Mouse (Mus musculus) midbrain, embryonic 13.5 days (tissue): ENCODE results near the gene Usp22. TPM values are rescaled to one million over a fixed set of nuclear protein-coding genes. Genes with fewer than 3 reads are reported as not detected.

Experiments
- ATAC-seq: fragments of 200-750 bp; cut with Nextera tagmentation; 2 replicates; pipeline ENCODE4 v1.8.0; 2017; ENCODE audit warnings: mild to moderate bottlenecking, moderate TSS enrichment, moderate library complexity
- H3K27ac ChIP-seq: fragments of 300-500 bp; sonication (generic); 2 replicates; pipeline ENCODE4 v1.5.1; 2015; ENCODE audit warnings: inconsistent platforms, mild to moderate bottlenecking, moderate library complexity
- H3K27me3 ChIP-seq: fragments of 300-500 bp; sonication (generic); 2 replicates; pipeline ENCODE4 v1.6.1; 2015; ENCODE audit warnings: mild to moderate bottlenecking, inconsistent platforms
- H3K36me3 ChIP-seq: fragments of 300-500 bp; sonication (generic); 2 replicates; pipeline ENCODE4 v1.6.1; 2015; ENCODE audit warnings: mild to moderate bottlenecking, inconsistent platforms
- H3K4me1 ChIP-seq: fragments of 300-500 bp; sonication (generic); replicated peaks from 2 replicates; pipeline ENCODE4 v1.6.1; 2015; ENCODE audit warnings: inconsistent platforms
- H3K4me2 ChIP-seq: fragments of 300-500 bp; sonication (generic); replicated peaks from 2 replicates; pipeline ENCODE4 v1.6.1; 2015; ENCODE audit warnings: moderate library complexity, mild to moderate bottlenecking, inconsistent platforms
- H3K4me3 ChIP-seq: fragments of 300-500 bp; sonication (generic); replicated peaks from 2 replicates; pipeline ENCODE4 v1.5.1; 2015; ENCODE audit warnings: mild to moderate bottlenecking, inconsistent platforms
- H3K9ac ChIP-seq: fragments of 300-500 bp; sonication (generic); replicated peaks from 2 replicates; pipeline ENCODE4 v1.6.1; 2015; ENCODE audit warnings: mild to moderate bottlenecking, inconsistent platforms
- H3K9me3 ChIP-seq: fragments of 300-500 bp; sonication (generic); 2 replicates; pipeline ENCODE4 v1.6.1; 2016; ENCODE audit warnings: mild to moderate bottlenecking, inconsistent platforms
- WGBS: fragments of 180-500 bp; shearing (Covaris S2); methylation state at CpG from one replicate; pipeline ENCODE4 v1.1.7; 2015; 5-methylcytosine and 5-hydroxymethylcytosine counted together
- polyA plus RNA-seq: library from polyadenylated mRNA; unstranded; fragments of >200 nt; fragmentation: Nextera tagmentation; extraction: Ambion mirVana; gene quantifications from 2 replicates; pipeline ENCODE4 v1.2.1, GENCODE M21; 2015

Gene Usp22
- polyA plus RNA-seq, 1 experiment from 2014 or later = 370 TPM

- H3K4me2 ChIP-seq = no peak overlapping the region
- no peaks in the 10 kb centered on the region for H3K27me3 ChIP-seq
- 0 out of 2 replicates have a peak, but pooled peaks cover 3% of the 10 kb centered on the region for H3K4me1 ChIP-seq
- H3K9ac ChIP-seq = no peak overlapping the region
- H3K27ac ChIP-seq = no peak overlapping the region
- H3K36me3 ChIP-seq = peaks cover 100% of the 10 kb centered on the region
- no peaks in the 10 kb centered on the region for H3K9me3 ChIP-seq
- H3K4me3 ChIP-seq = no peak overlapping the region
- 63% methylated on average over 3 of the region's 3 CpGs for WGBS
- no peak for ATAC-seq
Observed at GRCm38 (mm10) chr11:61158141-61158540, 16.7 kb downstream of the Usp22 start.

GRCm38 (mm10) chr11:61155727-61156126, 19.1 kb downstream of the Usp22 start:
- Histone ChIP-seq H3K4me2 (no peak overlapping the region), H3K36me3 (peaks cover 99% of the 10 kb centered on the region), H3K27ac (no peak overlapping the region), H3K4me3 (no peak overlapping the region), H3K27me3 (no peaks in the 10 kb centered on the region), H3K9ac (no peak overlapping the region), H3K9me3 (no peaks in the 10 kb centered on the region), H3K4me1 (0 out of 2 replicates have a peak, but pooled peaks cover 3% of the 10 kb centered on the region)
- no peak for ATAC-seq
- WGBS = 93% methylated on average over 2 of the region's 2 CpGs

- Histone ChIP-seq H3K4me1 (peaks cover 10% of the 10 kb centered on the region), H3K9me3 (no peaks in the 10 kb centered on the region), H3K36me3 (peaks cover 50% of the 10 kb centered on the region), H3K9ac (no peak overlapping the region), H3K4me2 (no peak overlapping the region), H3K27ac (no peak overlapping the region), H3K4me3 (no peak overlapping the region), H3K27me3 (peaks cover 18% of the 10 kb centered on the region)
- 77% methylated on average over 6 of the region's 6 CpGs for WGBS
- no peak for ATAC-seq
Observed at GRCm38 (mm10) chr11:61150233-61151001, 24.4 kb downstream of the Usp22 start.

DNA sequence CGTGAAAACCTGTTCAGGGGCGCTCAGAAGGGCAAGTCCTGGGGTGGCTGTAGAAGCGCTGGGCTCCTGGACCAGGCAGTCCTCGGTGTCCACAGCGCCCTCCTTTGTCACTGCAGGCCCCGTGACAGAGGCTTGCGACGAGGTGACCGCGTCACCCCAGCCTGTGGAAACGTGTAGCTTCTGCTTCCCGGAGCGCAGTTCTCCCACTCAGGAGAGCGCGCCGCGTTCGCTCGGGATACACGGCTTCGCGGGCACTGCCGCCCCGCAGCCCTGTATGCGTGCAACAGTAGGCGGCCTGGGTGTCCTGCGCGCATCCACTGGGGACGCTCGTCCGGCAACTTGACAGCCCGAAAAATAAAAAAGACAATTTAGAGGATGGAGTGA, 27.6 kb downstream of the Usp22 start:
- Histone ChIP-seq H3K36me3 (peaks cover 19% of the 10 kb centered on the region), H3K27ac (no peak overlapping the region), H3K9me3 (no peaks in the 10 kb centered on the region), H3K27me3 (peaks cover 18% of the 10 kb centered on the region), H3K4me2 (peak overlapping the region; percentile 77), H3K4me1 (peaks cover 10% of the 10 kb centered on the region), H3K9ac (peak overlapping the region; percentile 63), H3K4me3 (peak overlapping the region; percentile 43)
- 3% methylated on average over 32 of the region's 32 CpGs for WGBS
- peak; percentile 83 for ATAC-seq

DNA sequence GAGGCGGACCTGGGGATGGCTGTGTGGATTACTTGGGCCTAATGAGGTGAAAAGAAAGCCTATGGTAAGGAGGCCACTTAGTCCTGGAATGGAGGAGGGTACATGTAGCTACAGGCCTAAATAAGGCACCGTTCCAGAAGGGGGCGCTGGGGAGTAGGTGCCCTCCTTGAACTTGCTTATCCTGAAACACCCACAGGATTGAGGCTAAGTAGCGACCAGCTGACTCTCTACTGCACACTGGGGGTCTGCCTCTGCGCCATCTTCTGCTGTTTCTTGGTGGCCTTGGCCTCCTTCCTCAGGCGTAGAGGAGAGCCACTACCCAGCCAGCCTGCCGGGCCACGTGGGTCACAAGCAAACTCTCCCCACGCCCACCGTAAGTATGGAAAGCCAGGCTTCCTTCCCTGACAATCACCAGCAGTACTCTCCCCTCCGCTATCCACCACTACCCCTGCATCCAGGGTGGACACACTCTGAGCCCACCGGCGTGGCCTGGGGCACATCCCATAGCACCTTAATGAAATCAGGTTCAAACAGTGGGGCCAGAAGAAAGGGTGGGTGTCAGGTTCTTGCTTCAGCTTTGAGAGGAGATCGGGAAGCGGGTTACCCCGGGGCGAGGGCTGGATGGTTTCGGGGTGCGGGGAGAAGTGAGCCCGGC, 28.1 kb downstream of the Usp22 start:
- Histone ChIP-seq H3K27me3 (peaks cover 18% of the 10 kb centered on the region), H3K9me3 (no peaks in the 10 kb centered on the region), H3K27ac (no peak overlapping the region), H3K4me1 (peaks cover 10% of the 10 kb centered on the region), H3K4me3 (peak overlapping the region; percentile 43), H3K36me3 (peaks cover 14% of the 10 kb centered on the region), H3K9ac (peak overlapping the region; percentile 63), H3K4me2 (peak overlapping the region; percentile 77)
- 13% methylated on average over 20 of the region's 20 CpGs for WGBS
- ATAC-seq = peak; percentile 70

DNA sequence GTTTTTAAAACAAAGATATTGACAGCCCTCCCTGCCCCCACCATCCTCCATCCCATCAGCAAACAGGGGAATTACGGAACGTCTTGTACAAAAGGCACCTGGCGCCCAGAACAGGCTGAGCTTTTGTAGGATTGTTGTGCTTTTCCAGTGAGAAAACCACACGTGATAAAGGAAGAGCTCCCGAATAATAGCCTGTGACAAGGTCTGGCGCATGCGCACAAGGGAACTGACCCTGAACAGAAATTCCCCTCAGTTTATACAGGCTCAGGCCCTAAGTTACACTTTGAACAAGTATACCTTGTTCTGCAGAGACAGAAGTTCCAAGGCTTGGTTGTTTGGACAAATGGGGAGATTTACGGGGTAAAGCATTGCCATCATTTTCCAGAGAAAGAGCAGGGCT, 29.3 kb downstream of the Usp22 start:
- peaks cover 3% of the 10 kb centered on the region; the same call in 1 of the 2 replicates for H3K36me3 ChIP-seq
- H3K9me3 ChIP-seq = no peaks in the 10 kb centered on the region
- no peak overlapping the region for H3K4me2 ChIP-seq
- no peak overlapping the region for H3K27ac ChIP-seq
- H3K4me1 ChIP-seq = peaks cover 10% of the 10 kb centered on the region
- no peak overlapping the region for H3K4me3 ChIP-seq
- no peak for ATAC-seq
- H3K9ac ChIP-seq = no peak overlapping the region
- H3K27me3 ChIP-seq = peaks cover 18% of the 10 kb centered on the region
- WGBS = 52% methylated on average over 8 of the region's 8 CpGs

- H3K9ac ChIP-seq = no peak overlapping the region
- 75% methylated on average over 7 of the region's 7 CpGs for WGBS
- no peak overlapping the region for H3K4me3 ChIP-seq
- no peaks in the 10 kb centered on the region for H3K9me3 ChIP-seq
- H3K4me1 ChIP-seq = peaks cover 10% of the 10 kb centered on the region
- H3K27me3 ChIP-seq = peaks cover 18% of the 10 kb centered on the region
- no peaks in the 10 kb centered on the region for H3K36me3 ChIP-seq
- H3K4me2 ChIP-seq = no peak overlapping the region
- H3K27ac ChIP-seq = no peak overlapping the region
- ATAC-seq = no peak
Observed at GRCm38 (mm10) chr11:61143564-61144469, 31.0 kb downstream of the Usp22 start.

DNA sequence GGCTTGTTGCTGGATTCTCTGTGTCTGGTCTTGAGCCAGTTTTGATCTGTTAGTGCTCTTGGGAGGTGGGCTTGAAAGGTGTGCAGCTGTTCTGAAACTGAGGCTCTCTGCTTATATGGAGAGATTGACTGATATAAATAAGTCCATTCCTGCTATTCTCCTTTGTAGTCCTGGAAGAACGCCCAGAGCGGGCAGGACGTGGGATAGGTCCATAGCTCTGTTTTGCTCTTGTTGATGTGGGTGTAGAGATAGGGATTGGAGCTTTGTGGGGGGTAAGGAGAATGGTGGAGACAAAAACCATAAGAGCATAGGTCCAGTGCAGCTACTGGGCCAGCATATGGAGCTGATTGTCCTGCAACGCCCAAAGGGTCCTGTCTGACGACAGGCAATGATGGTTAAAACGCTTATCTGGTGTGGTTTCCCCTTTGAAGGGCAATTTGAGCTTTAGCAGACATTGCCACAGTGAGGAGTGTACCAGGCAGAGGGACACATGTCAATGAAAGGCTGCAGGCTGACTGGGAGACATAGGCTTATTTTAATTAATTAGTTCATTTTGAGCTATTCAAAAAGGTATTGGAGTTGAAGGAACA, 31.8 kb downstream of the Usp22 start:
- H3K9ac ChIP-seq = no peak overlapping the region
- no peak overlapping the region for H3K4me3 ChIP-seq
- H3K9me3 ChIP-seq = no peaks in the 10 kb centered on the region
- no peak for ATAC-seq
- no peaks in the 10 kb centered on the region for H3K36me3 ChIP-seq
- 87% methylated on average over 6 of the region's 6 CpGs for WGBS
- no peak overlapping the region for H3K4me2 ChIP-seq
- peaks cover 10% of the 10 kb centered on the region for H3K4me1 ChIP-seq
- H3K27me3 ChIP-seq = peaks cover 14% of the 10 kb centered on the region
- no peak overlapping the region for H3K27ac ChIP-seq

DNA sequence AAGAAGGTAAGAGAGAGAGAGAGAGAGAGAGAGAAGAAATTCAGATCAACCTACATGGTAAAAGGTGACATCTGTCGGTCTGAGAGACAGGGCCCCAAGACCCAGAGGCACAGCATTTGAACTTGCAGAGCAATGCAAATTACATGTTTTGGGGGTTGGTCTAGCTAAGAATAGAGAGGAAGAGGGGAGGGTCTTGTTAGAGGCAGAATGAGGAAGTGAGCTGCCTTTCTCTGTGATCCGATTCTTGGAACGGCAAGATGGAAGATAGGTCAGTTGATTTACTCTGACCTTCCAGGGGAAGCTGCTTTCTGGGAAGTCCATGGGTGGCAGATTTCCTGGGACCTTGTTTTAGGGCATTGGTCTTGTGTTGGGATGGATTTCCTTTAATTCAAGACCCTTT, 32.6 kb downstream of the Usp22 start:
- Histone ChIP-seq H3K9ac (no peak overlapping the region), H3K27me3 (peaks cover 11% of the 10 kb centered on the region), H3K27ac (no peak overlapping the region), H3K36me3 (no peaks in the 10 kb centered on the region), H3K4me3 (no peak overlapping the region), H3K4me1 (peaks cover 5% of the 10 kb centered on the region), H3K4me2 (no peak overlapping the region), H3K9me3 (no peaks in the 10 kb centered on the region)
- ATAC-seq = no peak
- 83% methylated on average over 3 of the region's 3 CpGs for WGBS

DNA sequence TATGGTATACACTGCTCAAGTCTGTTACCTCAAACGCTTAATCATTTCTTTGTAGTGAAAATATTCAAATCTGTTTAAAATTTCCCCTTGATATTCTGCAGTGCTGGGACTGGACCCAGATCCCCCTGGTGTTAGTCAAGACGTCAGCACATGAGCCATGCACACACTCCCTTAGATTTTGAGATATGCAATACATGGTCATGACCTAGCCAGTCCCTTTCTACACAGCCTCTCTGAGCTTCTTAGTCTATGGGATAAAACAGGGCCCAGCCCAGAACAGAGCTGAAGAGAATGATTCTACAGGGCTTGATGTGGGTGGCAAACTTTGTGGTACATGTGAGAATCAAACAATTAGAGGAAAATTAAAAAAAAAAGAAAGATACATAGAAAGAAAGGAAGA, 33.2 kb downstream of the Usp22 start:
- no peak for ATAC-seq
- H3K9me3 ChIP-seq = no peaks in the 10 kb centered on the region
- no peak overlapping the region for H3K27ac ChIP-seq
- H3K4me3 ChIP-seq = no peak overlapping the region
- no peak overlapping the region for H3K4me2 ChIP-seq
- WGBS = 71% methylated on average over 2 of the region's 2 CpGs
- no peaks in the 10 kb centered on the region for H3K4me1 ChIP-seq
- H3K27me3 ChIP-seq = peaks cover 10% of the 10 kb centered on the region
- H3K36me3 ChIP-seq = no peaks in the 10 kb centered on the region
- no peak overlapping the region for H3K9ac ChIP-seq

DNA sequence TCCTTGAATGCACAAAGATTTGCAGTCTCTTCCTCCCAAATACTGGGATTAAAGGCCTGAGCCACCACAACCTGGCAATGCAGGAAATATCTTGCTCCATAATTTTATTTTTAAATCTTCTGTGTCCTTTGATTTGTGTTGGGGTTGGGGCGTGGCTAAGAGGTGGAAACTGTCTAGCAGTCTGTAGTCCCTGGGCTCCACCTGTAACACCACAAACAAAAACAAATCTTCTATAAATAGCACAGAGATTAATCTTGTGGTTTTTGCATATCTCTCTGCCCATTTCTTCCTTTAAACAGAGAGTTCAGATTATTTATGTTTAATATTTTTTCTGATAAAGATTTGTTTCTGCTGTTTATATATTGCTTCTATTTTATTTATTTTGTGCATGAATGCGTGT, 41.9 kb downstream of the Usp22 start:
- Histone ChIP-seq H3K27ac (no peak overlapping the region), H3K9me3 (no peaks in the 10 kb centered on the region), H3K4me3 (no peak overlapping the region), H3K9ac (no peak overlapping the region), H3K4me1 (no peaks in the 10 kb centered on the region), H3K36me3 (no peaks in the 10 kb centered on the region), H3K4me2 (no peak overlapping the region), H3K27me3 (no peaks in the 10 kb centered on the region)
- 91% methylated on average over 2 of the region's 2 CpGs for WGBS
- no peak for ATAC-seq
